Mouse (Mus musculus) right cerebral cortex, adult 18-20 months (tissue): Measurements from ENCODE around the gene Dcun1d3.

Experiments
- DNase-seq: peaks from one replicate; pipeline ENCODE4 v3.0.0; 2022; ENCODE audit warnings: mixed read lengths

Dcun1d3 gene

DNA sequence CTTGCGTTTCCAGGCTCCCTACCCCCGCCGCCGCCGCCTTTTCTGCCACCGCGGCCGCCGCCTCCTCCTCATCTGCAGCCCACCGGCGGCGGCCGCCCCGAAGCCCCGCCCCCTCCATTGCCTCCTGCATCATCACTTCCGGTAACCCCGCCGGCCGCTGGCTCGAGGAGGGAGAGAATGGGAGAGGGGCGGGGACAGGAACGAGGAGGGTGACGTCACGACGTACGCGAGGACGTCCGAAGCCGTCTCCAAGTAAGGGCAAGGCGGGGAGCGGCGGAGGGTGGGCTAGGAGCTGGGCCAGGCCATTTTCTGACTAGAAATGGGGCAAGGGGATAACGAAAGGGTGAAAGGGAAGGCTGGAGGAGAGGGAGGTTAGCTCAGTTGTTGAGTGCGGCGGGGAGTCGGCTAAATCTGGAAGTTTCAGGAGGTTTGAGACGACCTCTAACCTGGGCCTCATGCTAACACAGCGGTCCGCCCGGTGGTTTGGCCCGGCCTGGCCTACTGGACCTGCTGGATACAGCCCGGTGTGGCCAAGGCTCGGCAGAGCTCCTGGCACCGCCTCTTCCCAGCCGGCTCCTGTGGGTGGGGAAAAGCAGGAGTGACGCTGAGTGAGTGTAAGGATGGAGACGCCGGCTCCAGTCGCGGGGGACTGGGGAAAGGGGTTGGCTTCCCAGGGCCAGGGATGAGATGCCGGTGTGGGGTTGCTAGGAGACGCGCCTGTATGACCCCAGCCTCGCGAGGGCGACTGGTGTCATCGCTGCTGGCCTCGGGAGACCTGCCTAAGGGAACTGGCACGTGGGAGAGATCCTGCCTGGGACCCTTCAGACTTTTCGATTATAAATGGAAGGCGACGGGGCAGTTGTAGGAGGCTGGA lies at the start of gene Dcun1d3, which contains the start of gene Lyrm1:
Dcun1d3 (minus strand) TSS at position 660 of the 874 bp plus-strand sequence.
Lyrm1 (plus strand) TSS at position 223 of the 874 bp plus-strand sequence.
- DNase-seq = peak; percentile 98

DNA sequence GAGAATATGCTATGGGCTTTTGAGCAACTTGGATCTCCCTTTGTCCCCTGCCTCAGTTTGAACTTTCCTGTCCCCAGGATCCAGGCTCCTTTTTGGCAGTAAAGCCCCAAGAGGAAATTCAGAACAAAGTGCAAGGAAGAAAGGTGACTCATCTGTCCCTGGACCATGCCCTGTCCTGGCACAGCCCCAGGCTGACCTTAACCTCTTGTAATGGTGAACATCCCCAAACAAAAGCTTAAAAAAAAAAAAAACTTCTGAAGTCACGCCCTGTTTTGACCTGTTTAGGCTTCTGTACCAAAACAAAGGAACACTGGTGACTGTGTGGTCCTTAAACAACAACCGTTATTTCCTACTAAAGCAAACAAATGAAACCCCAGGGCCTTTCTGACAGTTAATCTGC lies 45.5 kb upstream of the Dcun1d3 start:
- no peak for DNase-seq

DNA sequence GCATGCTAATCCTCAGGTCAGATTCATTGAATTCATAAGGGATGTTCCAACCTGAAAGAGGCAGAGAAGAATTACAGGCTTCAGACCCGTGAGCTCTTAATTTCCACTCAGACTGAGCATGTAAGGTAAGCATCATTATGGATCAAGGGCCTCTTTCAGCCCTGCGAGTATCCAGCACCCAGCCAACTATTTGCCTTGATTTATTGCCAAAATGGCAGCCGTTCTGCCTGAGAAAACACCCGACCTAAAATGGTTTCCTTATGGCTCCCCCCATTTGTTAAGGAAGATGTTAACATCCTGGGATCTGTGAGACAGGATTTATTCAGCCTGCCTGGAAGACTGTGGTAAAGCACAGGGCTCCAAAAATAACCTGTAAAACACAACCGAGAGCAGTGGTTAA lies 40.9 kb upstream of the Dcun1d3 start:
- DNase-seq = no peak

GRCm38 (mm10) chr7:119936321-119936720 lies 40.2 kb upstream of the Dcun1d3 start:
- DNase-seq = no peak

- no peak for DNase-seq
Observed at GRCm38 (mm10) chr7:119928783-119929440, 32.8 kb upstream of the Dcun1d3 start.

DNA sequence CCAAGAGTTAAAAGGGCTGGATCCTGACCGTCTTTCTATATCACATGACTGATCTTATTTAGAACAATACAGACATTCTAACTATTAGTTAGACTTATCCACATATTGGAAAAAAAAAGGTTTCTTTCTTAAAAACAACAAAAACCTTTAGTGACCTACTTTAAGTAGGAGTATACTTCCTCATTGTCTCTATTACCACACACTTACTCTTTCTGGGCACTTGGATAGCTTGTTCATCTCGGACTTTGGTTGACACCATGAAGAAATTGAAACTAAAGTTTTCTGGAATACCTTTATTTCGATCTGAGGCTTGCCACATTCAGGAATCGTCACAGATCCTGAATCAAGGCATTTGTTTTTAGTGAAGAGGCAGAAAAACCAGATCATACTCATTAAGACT lies 25.0 kb upstream of the Dcun1d3 start:
- no peak for DNase-seq

DNA sequence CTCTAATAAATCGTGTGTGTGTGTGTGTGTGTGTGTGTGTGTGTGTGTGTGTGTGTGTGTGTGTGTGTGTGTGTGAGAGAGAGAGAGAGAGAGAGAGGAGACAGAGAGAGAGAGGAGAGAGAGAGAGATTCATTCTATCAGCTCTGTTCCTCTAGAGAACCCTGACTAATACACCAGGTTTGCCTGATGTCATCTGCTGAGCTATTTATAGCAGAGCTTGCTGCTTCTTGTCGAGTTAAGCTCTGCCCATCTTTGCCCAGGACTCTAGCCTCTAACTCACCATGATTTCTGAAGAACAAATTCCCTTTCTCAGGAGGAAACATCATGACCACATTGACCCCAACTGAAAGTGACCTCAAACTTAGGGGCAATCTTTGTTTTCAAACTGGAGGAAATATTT lies 24.4 kb upstream of the Dcun1d3 start:
- no peak for DNase-seq

GRCm38 (mm10) chr7:119911727-119912126 lies 15.6 kb upstream of the Dcun1d3 start:
- no peak for DNase-seq

DNA sequence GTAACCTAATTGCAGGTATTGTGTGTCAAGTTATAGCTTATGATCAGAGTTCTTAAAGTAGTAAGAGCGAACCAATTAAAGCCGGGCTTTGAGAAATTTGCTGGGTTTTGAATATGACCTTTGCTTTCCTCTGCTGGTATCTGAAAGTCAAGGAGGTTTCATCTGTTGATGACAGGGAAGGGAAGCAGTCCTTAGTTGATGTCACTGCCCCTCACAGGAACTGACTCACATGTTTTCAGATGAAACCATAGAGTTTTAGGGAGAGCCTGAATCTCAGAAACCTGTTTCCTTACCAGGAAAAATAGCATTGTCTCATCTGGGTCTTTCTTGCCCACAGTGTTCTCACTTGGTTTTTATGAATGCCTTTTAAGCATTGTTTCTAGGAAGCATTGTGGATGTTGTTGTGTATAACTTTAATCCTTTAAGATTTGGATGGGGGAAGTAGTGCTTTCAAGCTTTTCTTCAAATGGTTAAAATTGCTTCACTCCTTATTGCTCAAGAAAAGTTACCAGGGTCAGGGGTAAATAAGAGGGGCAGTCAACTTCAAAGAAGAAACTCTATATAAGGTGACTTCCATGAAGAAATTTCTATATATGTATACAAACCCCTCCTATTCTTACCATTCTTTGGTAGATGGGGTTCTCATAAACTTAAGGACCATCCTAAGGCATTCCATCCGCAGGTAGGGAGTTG lies 10.6 kb upstream of the Dcun1d3 start:
- DNase-seq = no peak

DNA sequence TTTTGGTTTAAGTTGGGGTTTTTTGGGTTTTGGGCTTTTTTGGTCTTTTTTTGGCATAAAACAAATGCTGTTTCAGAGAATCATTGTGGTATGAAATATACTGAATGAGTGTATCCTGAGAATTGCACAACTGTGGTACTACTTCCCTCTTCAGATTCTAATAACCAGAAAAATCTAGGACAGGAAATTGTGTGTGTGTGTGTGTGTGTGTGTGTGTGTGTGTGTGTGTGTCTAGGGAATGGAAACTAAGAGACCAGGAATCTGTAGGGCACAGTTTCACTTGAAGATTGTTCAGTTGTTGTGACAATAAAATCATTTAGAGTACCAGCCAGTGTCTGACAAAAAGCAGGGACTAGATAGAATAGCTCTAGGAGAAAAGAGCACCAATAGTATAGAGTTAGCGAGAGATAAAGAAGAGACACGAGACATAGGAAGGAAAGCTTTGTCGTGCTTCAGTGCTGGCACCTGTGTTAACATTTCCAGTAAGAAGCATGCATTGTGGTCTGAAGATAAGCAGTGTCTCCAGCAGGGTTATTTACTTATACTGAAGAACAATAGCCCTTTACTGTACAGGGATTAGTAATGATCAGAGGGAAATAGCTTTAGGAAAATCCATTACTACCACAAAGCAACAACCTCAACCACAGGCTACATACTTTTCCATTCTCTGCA lies 3.4 kb upstream of the Dcun1d3 start:
- no peak for DNase-seq

- no peak for DNase-seq
Observed at GRCm38 (mm10) chr7:119898247-119898856, 2.3 kb upstream of the Dcun1d3 start.

DNA sequence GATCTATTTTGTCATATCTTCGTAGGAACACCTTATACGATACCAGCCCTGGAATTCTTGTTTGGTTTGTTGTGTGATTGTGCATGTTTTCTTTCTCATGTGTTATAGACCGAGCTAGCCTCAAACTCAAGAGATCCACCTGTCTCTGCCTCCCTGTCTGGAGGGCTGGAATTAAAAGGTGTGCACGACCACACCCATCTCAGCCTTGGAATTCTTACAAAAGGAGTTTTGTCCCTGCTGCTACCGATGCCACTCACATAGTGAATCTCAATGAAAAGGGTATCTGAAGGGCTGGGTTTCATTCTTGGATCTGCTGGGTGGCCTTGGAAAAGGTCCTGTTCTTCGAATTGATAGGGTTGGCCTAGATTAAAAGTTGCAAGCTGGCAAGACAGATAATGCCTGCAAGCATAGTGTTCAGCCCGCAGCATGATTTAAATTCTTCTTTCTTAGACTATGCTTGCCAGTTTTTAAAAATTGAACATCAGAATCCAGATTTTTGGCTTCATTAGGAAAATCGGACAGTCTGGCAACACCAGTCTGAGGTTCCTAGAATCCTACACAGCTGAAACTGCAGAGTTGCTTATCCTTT lies 1.5 kb upstream of the Dcun1d3 start:
- DNase-seq = no peak

- no peak for DNase-seq
Observed at GRCm38 (mm10) chr7:119894818-119895544, 1.1 kb downstream of the Dcun1d3 start.

DNA sequence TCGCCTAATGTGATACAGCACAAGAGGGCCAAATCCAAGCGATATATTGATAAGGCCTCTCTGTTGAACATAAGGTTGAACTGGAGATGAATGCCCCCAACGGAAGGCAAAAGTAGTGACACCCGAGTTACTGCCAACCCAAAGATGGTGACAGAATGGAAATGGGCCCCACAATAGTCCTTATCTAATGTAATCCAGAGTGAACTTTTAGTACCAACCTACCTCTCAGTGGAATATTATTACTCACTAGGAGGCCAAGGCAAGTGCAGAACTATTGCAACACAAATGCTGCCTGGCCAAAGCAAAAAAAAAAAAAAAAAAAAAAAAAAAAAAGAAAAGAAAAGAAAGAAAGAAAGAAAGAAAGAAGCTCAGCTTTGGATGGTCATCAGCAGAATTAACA lies 3.4 kb downstream of the Dcun1d3 start:
- DNase-seq = no peak

GRCm38 (mm10) chr7:119892198-119892597 lies 3.9 kb downstream of the Dcun1d3 start:
- DNase-seq = no peak

- DNase-seq = no peak
Observed at GRCm38 (mm10) chr7:119887887-119888286, 8.2 kb downstream of the Dcun1d3 start.

- no peak for DNase-seq
Observed at GRCm38 (mm10) chr7:119881229-119881628, 14.9 kb downstream of the Dcun1d3 start.

DNA sequence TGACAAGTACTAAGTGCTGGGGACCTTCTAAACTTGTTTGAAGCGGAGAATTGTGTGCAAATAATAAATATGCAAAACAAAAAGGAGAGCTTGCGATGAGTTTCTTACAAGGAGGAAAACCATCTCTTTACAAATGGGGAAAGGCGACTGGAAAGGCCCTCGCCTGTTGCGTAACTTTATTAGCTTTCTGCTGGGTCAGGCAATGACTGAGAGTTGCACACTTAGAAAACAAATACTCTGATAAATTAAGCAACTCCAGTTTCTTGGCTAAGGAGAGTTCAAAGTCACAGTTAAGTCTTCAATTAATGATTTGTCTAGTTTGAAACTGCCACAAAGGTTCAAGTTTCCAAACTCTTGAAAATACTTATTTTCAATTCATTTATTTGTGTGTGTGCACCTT lies 15.8 kb downstream of the Dcun1d3 start:
- no peak for DNase-seq

GRCm38 (mm10) chr7:119879171-119879570 lies 16.9 kb downstream of the Dcun1d3 start:
- DNase-seq = no peak

- DNase-seq = peak; percentile 83
Observed at GRCm38 (mm10) chr7:119875776-119876440, 20.2 kb downstream of the Dcun1d3 start.

GRCm38 (mm10) chr7:119873050-119873449 lies 23.0 kb downstream of the Dcun1d3 start:
- no peak for DNase-seq
